Mouse (Mus musculus) testis, adult 2 months (tissue): Measurements from ENCODE around the gene Esrp2. TPM values are rescaled to one million over a fixed set of nuclear protein-coding genes. Genes with fewer than 3 reads are reported as not detected.

Experiments used
- H3K27ac ChIP-seq: fragments of 200-500 bp; 2 replicates; pipeline ENCODE4 v1.5.1; 2012; ENCODE audit warnings: low read depth, low read length; ENCODE audit not compliant: control insufficient read depth, insufficient read depth
- H3K27me3 ChIP-seq: fragments of 200-500 bp; 2 replicates; pipeline ENCODE4 v1.6.1; 2012; ENCODE audit warnings: mild to moderate bottlenecking, low read length, moderate library complexity; ENCODE audit not compliant: control insufficient read depth, insufficient read depth
- H3K36me3 ChIP-seq: fragments of 200-500 bp; 2 replicates; pipeline ENCODE4 v1.6.1; 2012; ENCODE audit warnings: mild to moderate bottlenecking, low read length; ENCODE audit not compliant: control insufficient read depth, insufficient read depth
- H3K4me1 ChIP-seq: fragments of 200-500 bp; 2 replicates; pipeline ENCODE4 v1.6.1; 2012; ENCODE audit warnings: low read length; ENCODE audit not compliant: control insufficient read depth, insufficient read depth
- H3K4me3 ChIP-seq: fragments of 200-500 bp; 2 replicates; pipeline ENCODE4 v1.5.1; 2012; ENCODE audit warnings: low read depth, mild to moderate bottlenecking, low read length, moderate library complexity, mixed read lengths; ENCODE audit not compliant: control insufficient read depth
- CTCF ChIP-seq: fragments of 200-500 bp; IDR thresholded peaks from 2 replicates; pipeline ENCODE4 v1.5.1; 2012; ENCODE audit warnings: low read depth, mild to moderate bottlenecking, inconsistent platforms, low read length, moderate library complexity; ENCODE audit not compliant: control insufficient read depth, insufficient read depth, insufficient replicate concordance
- POLR2A ChIP-seq: fragments of 200-500 bp; IDR thresholded peaks from 2 replicates; pipeline ENCODE4 v1.6.1; 2012; ENCODE audit warnings: low read depth, mild to moderate bottlenecking, inconsistent platforms, low read length, moderate library complexity; ENCODE audit not compliant: control insufficient read depth
- polyA plus RNA-seq: library from polyadenylated mRNA; depleted of rRNA; stranded (reverse); fragments of >200 nt; gene quantifications from 2 replicates; pipeline ENCODE4 v1.2.3, GENCODE M21; 2012

Gene Esrp2
- polyA plus RNA-seq, 1 experiment = 0.84 TPM

- no peak overlapping the region for H3K4me3 ChIP-seq
- H3K4me1 ChIP-seq = peaks cover 5% of the 10 kb centered on the region
- TF ChIP-seq CTCF (no peak), POLR2A (no peak)
- no peaks in the 10 kb centered on the region; the same call in 1 of the 2 replicates for H3K27me3 ChIP-seq
- no peaks in the 10 kb centered on the region; the same call in 1 of the 2 replicates for H3K36me3 ChIP-seq
- H3K27ac ChIP-seq = no peak overlapping the region
These were observed 6.3 kb downstream of the Esrp2 start for GRCm38 (mm10) chr8:106130505-106130904.

- Histone ChIP-seq H3K36me3 (no peaks in the 10 kb centered on the region; the same call in 1 of the 2 replicates), H3K4me3 (no peak overlapping the region), H3K27me3 (no peaks in the 10 kb centered on the region; the same call in 1 of the 2 replicates), H3K27ac (no peak overlapping the region), H3K4me1 (peaks cover under 1% of the 10 kb centered on the region; the same call in 1 of the 2 replicates)
- TF ChIP-seq CTCF (no peak), POLR2A (no peak)
These were observed 6.8 kb downstream of the Esrp2 start for GRCm38 (mm10) chr8:106129997-106130396.

DNA sequence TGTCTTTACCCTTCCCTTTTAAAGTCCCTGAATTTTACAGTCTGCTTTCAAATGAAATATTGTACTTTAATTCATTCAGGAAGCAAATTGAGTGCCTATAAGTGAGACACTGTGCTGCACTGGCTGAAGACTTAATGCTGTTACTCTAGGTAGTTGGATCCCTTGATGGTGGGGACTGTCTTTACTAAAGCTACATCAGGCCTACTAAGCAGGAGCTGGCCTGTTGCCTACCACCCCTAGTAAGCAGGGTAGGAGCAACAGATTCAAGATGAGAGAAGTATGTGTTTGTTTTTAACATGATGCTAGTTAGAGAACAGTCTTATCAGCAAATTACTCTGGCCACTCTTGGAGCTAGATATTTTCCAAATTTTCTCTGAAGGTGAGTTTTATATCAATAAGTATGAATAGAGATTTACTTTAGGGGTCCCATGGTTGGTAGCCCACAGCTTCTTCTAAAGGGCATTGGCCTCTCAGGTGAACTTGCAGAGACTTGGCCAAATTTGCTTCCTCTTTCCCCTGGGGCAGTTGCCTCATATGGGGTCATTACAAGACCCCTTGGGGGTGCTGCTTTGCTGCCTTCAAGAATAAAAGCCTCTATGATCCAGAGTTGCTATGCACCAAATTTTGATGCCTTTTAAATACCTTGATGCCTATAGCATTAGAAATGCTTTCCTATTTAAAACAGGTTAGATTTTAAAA lies 7.4 kb downstream of the Esrp2 start:
- Histone ChIP-seq H3K4me3 (no peak overlapping the region), H3K36me3 (no peaks in the 10 kb centered on the region; the same call in 1 of the 2 replicates), H3K27me3 (no peaks in the 10 kb centered on the region), H3K4me1 (no peaks in the 10 kb centered on the region; the same call in 1 of the 2 replicates), H3K27ac (no peak overlapping the region)
- TF ChIP-seq CTCF (no peak), POLR2A (no peak)

DNA sequence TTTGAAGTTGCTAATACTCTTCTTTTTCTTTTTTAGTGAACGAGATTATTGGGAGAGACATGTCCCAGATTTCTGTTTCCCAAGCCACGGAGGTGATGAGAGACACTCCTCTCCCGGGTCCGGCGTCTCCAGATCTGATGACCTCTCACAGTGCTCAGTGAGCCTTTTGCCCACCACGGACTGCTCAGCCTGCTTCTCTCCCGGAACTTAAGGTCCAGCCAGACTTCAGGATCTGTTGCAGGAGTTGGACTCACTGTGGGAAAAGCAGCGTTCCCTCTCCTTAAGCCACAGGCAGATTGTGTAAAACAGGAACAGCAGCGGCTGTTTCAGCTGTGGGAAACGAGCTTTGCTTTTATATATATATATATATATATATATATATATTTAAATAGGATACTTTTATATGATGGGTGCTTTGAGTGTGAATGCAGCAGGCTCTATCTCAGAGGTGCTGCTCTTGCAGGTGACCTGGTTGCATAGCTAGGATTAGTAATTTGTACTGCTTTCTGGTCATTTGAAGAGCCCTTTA lies 8.8 kb downstream of the Esrp2 start:
- Histone ChIP-seq H3K36me3 (no peaks in the 10 kb centered on the region; the same call in 1 of the 2 replicates), H3K4me1 (no peaks in the 10 kb centered on the region), H3K27ac (no peak overlapping the region), H3K27me3 (no peaks in the 10 kb centered on the region), H3K4me3 (no peak overlapping the region)
- no peak for TF ChIP-seq CTCF
- no peak for TF ChIP-seq POLR2A

GRCm38 (mm10) chr8:106127054-106127453 lies 9.7 kb downstream of the Esrp2 start:
- H3K4me3 ChIP-seq = no peak overlapping the region
- no peaks in the 10 kb centered on the region for H3K4me1 ChIP-seq
- no peaks in the 10 kb centered on the region; the same call in 1 of the 2 replicates for H3K36me3 ChIP-seq
- no peaks in the 10 kb centered on the region for H3K27me3 ChIP-seq
- TF ChIP-seq POLR2A = no peak
- no peak for TF ChIP-seq CTCF
- no peak overlapping the region for H3K27ac ChIP-seq

GRCm38 (mm10) chr8:106126055-106126454 lies 10.7 kb downstream of the Esrp2 start:
- no peak overlapping the region for H3K27ac ChIP-seq
- H3K4me1 ChIP-seq = no peaks in the 10 kb centered on the region
- TF ChIP-seq CTCF (no peak), POLR2A (no peak)
- H3K4me3 ChIP-seq = no peak overlapping the region
- H3K27me3 ChIP-seq = no peaks in the 10 kb centered on the region
- H3K36me3 ChIP-seq = no peaks in the 10 kb centered on the region; the same call in 1 of the 2 replicates

GRCm38 (mm10) chr8:106123443-106123842 lies 13.3 kb downstream of the Esrp2 start:
- Histone ChIP-seq H3K36me3 (no peaks in the 10 kb centered on the region), H3K27ac (no peak overlapping the region), H3K27me3 (no peaks in the 10 kb centered on the region), H3K4me3 (no peak overlapping the region), H3K4me1 (no peaks in the 10 kb centered on the region)
- TF ChIP-seq CTCF = no peak
- no peak for TF ChIP-seq POLR2A

GRCm38 (mm10) chr8:106115897-106116296 lies 20.9 kb downstream of the Esrp2 start:
- no peaks in the 10 kb centered on the region for H3K27me3 ChIP-seq
- H3K4me3 ChIP-seq = no peak overlapping the region
- TF ChIP-seq POLR2A (no peak), CTCF (peak; percentile 26; the same call in 1 of the 2 replicates)
- no peaks in the 10 kb centered on the region for H3K36me3 ChIP-seq
- no peaks in the 10 kb centered on the region for H3K4me1 ChIP-seq
- H3K27ac ChIP-seq = no peak overlapping the region
